Mouse (Mus musculus) heart, adult 9 months (tissue): ENCODE measurements at regions not wholly inside any gene's neighbourhood (a gene's known extent, or its start where the extent isn't known, plus 50 kb on each side); places are given as distances from the start of the nearest gene placed in this dataset.

ENCODE experiments used
- DNase-seq, 2 experiments: peaks; one replicate each; pipeline ENCODE4 v3.0.0; 2022; ENCODE audit warnings: low spot score in 2 of 2

DNA sequence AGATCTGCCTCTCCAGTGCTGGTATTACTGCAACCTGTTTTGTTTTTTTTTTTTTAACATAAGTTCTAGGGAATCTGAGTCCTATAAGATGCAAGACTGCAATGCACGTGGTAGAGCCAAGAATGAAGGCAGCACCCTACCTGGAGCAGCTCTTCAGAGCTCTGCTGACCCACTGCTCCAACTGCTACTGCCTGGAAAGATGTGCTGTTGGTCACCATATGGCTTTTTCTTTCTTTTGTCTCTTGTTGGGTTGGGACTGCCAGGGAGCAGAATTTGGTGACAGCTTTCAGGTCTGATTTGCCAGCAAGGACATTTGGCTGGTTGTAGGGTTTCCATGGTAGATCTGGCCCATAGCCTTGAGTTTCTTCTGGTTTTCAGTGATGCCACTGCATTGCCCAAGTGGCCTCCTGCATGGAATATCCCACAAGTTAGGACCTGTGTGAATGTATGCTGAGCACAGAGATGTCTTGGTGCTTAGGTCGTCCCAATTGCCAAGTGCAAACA lies 123.9 kb upstream of the Irf2bp2 start:
- no peak for DNase-seq

DNA sequence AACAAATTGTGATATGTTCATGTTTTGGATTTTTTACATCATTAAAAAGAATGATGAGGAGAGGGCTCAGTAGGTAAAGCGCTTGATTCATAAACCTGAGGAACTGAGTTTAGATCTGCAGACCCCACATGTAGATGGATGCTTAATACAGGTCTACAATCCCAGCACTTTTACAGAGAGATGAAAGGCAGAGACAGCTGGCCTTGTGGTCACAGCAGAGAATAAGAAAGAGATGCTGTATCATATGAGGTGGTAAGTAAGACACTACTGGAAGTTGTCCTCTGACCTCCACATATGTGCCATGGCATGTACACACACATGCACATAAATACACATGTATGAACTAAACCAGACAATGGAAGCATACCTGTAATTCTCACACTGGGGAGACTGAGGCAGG lies 121.9 kb upstream of the Irf2bp2 start:
- no peak for DNase-seq

- no peak for DNase-seq
Observed at GRCm38 (mm10) chr8:126713602-126714145, 119.9 kb upstream of the Irf2bp2 start.

DNA sequence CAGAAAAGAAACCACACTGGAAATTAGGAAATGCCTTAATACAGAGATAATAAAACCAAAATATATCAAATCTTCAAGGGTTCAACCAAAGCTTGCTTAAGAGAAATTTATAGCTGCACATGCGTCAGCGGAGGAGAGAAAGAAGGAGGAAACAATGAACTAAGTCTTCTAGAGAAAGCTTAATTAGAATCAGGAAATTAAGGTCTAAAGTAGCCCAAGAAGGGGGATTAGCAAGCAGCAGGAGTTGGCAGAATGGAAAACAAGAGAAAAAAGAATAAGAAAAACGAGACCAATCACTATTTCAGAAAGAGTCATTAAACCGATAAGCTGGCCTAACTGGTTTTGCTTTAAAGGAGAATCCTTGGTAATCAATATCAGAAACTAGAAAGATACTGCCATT lies 119.4 kb upstream of the Irf2bp2 start:
- no peak for DNase-seq

GRCm38 (mm10) chr8:126712749-126713148 lies 119.0 kb upstream of the Irf2bp2 start:
- DNase-seq: no peak

- DNase-seq: no peak
Observed at GRCm38 (mm10) chr8:126708956-126709355, 115.2 kb upstream of the Irf2bp2 start.

DNA sequence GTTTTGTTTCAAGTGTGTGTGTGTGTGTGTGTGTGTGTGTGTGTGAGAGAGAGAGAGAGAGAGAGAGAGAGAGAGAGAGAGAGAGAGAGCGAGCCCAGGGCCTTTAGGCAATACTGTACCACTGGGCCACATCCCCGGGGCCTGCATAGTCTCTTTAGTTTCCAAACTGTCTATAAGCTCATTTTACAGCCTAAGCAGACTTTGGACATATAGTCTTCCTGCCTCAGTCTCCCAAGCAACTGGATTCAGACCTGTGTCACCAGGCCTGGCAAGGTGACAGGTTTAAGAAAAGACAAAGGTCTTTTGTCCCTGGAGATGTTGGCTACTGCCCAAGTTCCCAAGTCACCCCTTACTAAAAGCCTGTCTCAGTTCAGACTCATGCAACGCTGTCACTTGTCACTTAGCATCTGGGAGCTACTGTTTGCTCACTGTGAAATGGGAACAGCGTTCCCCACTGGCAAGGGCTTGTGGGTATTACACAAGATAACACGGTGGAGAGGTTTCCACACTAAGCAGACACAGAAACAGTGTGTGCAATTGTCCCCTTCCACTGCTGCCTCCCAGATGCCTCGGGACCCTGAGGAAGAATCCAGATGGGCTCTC lies 113.6 kb upstream of the Irf2bp2 start:
- no peak for DNase-seq

GRCm38 (mm10) chr8:126706247-126706646 lies 112.5 kb upstream of the Irf2bp2 start:
- DNase-seq: no peak

DNA sequence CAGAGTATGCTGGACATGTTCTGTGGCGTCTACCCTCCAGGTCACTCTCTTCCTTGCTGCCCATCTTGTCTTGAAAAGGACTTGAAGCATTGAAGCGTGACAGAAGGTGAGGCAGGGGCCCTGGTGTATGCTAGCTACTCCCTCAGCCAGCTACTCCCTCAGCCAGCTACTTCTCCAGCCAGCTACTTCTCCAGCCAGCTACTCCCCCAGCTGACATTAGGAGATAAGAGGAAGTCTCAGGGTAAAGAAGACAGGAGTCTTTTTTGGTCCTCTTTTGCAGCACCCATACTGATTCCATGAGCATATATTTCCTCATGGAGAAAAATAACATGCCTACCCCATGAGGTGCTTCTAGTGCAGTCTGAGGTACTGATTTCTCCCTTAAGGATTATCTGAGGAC lies 111.6 kb upstream of the Irf2bp2 start:
- DNase-seq: no peak

DNA sequence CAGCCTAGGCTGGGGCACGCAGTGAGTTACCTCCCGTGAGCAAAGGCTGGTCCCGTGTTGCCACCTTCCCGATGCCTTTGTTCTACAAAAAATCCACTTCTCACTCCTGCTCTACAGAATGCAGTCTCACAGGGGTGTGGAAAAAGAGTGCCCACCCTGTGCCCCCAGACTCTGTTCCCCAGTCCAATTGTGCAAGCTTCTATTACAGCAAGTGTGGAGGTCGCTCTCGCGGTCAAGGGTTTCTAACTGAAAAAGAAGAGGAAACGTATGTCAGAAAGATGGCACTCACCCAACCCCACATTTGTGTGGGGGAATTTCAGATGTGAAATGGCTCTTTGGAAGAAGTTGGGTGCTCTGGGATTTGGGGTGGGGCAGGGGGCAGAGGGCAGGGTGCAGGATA lies 110.9 kb upstream of the Irf2bp2 start:
- no peak for DNase-seq

GRCm38 (mm10) chr8:126703546-126703945 lies 109.8 kb upstream of the Irf2bp2 start:
- no peak for DNase-seq

- no peak for DNase-seq
Observed at GRCm38 (mm10) chr8:126702294-126702693, 108.5 kb upstream of the Irf2bp2 start.

DNA sequence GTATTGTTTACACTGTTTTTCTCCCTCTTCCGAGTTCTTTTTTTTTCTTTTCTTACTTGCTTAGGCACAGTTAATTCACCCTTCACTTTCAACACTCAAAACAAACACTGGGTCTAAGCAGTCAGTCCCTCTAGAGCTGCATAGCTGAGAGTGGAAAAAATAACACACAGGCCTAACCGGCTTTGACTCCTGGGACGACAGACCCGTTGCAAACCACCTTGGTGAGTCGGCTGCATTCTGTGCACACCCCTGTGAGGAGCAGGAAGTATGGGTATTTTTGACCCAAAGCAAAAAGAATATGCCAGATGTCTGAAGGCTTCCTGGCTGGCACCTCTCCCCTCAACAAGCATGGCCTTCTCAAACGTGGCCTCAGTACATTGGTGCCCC lies 105.6 kb upstream of the Irf2bp2 start:
- no peak for DNase-seq

DNA sequence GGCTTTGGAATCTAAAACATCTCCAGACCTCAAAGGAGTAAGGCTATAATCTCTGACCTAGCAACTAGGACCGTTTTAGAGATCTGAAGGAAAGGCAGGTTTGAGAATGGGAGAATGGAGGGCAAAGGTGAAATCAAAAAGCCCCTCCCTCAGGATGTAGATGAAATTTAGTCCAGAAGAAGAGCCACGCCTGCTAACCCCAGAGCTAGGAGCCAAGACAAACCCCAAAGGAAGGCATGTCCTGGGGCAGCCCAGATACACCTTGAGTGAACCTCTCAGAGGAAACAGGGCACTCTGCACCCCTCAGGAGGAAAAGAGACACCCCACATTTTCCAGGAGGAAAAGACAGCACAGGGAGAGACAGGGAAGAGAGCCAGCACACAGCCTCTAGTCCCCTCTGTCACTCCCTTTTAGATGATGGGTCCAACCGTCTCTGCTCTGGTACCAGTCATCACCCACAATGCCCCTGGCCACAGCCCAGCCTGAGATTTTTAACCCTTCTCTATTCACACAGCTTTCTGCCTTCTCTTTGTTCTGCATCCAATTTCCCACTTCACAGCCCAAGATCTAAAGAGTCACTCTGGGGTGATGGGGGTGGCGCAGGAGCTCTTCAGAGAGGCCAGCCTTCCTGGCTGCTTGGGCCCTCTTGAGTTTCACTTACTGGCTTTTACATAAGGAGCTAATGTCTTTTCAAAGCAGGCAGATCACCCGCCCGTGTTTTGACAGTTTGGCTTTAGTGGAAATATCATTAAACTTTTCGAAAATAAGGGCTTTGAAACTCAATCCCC lies 105.0 kb upstream of the Irf2bp2 start:
- DNase-seq: no peak

DNA sequence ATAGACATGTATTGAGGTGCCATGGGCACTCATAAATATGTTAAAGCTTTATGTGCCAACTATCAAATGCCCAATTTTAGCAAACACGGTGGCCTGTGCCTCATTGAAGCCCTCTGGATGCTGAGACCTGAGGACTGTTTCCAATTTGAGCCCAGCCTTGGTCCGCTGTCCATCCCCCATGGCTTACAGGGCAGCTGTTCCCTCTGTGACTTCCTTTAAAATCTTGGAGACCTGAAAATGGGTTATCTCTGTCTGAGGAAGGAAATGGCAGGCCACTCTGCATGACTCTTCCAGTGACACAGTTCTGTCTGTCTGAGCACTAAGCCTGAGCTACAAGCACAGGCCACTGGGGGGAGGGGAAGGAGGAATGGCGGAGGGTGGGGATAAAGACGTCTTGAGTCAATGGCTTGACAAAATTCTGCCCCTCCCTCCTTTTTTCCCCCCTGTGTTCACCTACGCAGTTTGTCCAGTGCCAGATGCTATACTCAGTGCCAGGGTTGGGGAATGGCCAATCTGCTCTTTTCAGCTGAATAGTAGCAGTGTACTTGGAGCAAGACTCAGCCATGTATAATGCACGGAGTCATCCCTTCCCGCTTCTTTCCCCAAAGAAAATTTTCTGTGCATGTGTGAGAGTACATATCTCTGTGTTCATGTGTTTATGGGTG lies 102.7 kb upstream of the Irf2bp2 start:
- no peak for DNase-seq

DNA sequence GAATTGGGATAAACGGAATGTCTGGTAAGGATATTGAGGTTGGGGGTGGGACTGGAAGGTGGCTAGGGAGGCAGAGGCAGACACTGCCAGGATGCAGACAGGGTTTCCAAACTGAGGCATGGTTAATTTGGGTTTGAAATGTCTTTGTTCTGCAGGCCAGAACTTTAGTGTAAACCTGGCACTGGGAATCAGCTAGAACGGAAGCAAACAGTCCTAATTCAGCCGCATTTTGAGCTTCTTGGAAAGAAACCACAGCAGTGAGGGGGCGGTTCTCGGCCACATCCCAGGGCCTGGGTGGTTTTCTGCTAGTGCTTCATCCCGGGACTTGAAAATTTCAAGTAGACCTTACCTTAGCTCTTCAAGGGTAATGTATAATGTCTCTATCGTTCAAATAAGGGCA lies 100.6 kb upstream of the Irf2bp2 start:
- DNase-seq: peak; percentile 39 to 65

GRCm38 (mm10) chr8:126693642-126694041 lies 99.9 kb upstream of the Irf2bp2 start:
- DNase-seq: no peak

GRCm38 (mm10) chr8:126692711-126693110 lies 98.9 kb upstream of the Irf2bp2 start:
- DNase-seq: no peak

DNA sequence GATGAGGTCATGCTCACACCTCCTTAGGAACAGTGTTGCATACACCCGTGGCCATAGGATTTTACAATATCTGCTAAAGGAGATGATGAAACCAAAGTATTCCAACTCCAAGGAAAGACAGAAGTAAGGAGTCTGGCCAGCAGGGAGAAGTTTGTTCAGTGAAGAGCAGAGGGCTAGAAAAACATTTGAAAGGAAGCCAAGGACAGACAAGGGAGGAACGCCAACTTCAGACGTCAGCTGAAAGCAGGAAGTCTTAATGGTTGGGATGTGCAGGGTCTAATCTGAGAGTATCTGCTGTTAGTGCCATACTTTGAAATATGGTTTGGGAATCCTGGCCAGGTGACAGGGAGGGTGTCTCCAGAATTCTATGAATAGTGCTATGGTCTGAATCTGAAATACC lies 98.5 kb upstream of the Irf2bp2 start:
- peak; percentile 70 to 86 for DNase-seq

- DNase-seq: no peak
Observed at GRCm38 (mm10) chr8:126688450-126688849, 94.7 kb upstream of the Irf2bp2 start.

GRCm38 (mm10) chr8:126688014-126688413 lies 94.2 kb upstream of the Irf2bp2 start:
- no peak for DNase-seq

- no peak for DNase-seq
Observed at GRCm38 (mm10) chr8:126686827-126687226, 93.0 kb upstream of the Irf2bp2 start.

DNA sequence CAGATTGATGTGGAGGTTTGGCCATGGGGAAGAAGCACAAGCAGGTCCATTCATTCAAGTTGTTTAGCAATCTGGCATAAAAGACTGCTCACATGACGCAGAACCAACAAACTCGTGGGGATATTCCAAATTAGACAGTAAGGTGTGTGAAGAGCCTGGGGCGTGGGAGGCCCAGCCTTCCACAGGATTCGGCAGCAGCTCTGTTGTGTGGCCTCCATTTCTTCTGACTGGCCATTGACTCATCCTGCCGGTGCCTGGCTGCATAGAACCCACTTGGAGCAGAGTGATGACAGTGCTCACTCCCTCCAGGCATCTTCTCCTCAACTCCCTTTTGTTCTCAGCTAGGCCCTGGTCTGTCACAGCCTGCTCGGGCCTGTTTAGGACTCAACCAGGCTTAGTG lies 91.6 kb upstream of the Irf2bp2 start:
- DNase-seq: no peak
